Mouse (Mus musculus): ENCODE data around the gene Fahd2a. TPM values are rescaled to one million over a fixed set of nuclear protein-coding genes. Genes with fewer than 3 reads are reported as not detected.

Fahd2a gene
- polyA plus RNA-seq (2014; fragmentation: Nextera tagmentation; extraction: Ambion mirVana): 31.9 and 35.1 TPM in 2 replicates

GRCm38 (mm10) chr2:127444055-127444789, at the start of gene Fahd2a:
Fahd2a (minus strand) TSS chr2:127444565.
- Histone ChIP-seq H3K4me2 (replicated peaks) (peak within 1 kb of the TSS; percentile 66), H3K4me3 (replicated peaks; ENCODE audit: low read length) (peak within 1 kb of the TSS; percentile 70), H3K27me3 (ENCODE audit: control insufficient read depth, insufficient read depth, low read length) (no peaks in the 10 kb centered on the region), H3K27ac (no peak within 1 kb of the TSS), H3K9ac (peak within 1 kb of the TSS; percentile 77), H3K4me1 (replicated peaks; ENCODE audit: control insufficient read depth, insufficient read depth, low read length) (peaks cover 7% of the 10 kb centered on the region), H3K9me3 (ENCODE audit: control insufficient read depth, low read length) (no peaks in the 10 kb centered on the region), H3K36me3 (replicated peaks; ENCODE audit: control insufficient read depth, insufficient read depth) (peaks cover 27% of the 10 kb centered on the region)
- DNase-seq (ENCODE audit: low spot score) (peak; percentile 93), ATAC-seq (ENCODE audit: low FRiP score) (peak; percentile 95)
- WGBS: 5% methylated on average over 37 of the region's 37 CpGs

GRCm38 (mm10) chr2:127484476-127485170, 40.3 kb upstream of the Fahd2a start:
- Histone ChIP-seq H3K4me2 (replicated peaks) (peak overlapping the region; percentile 45), H3K4me3 (replicated peaks; ENCODE audit: low read length) (peak overlapping the region; percentile 11), H3K27me3 (ENCODE audit: control insufficient read depth, insufficient read depth, low read length) (peaks cover 67% of the 10 kb centered on the region), H3K9me3 (ENCODE audit: control insufficient read depth, low read length) (no peaks in the 10 kb centered on the region), H3K36me3 (replicated peaks; ENCODE audit: control insufficient read depth, insufficient read depth) (no peaks in the 10 kb centered on the region), H3K27ac (no peak overlapping the region), H3K9ac (no peak overlapping the region), H3K4me1 (replicated peaks; ENCODE audit: control insufficient read depth, insufficient read depth, low read length) (peaks cover 20% of the 10 kb centered on the region; the same call in 1 of the 2 replicates)
- 8% methylated on average over 19 of the region's 19 CpGs for WGBS
- peak; percentile 68 for DNase-seq (ENCODE audit: low spot score)
- peak; percentile 67 for ATAC-seq (ENCODE audit: low FRiP score)

- no peak for DNase-seq (ENCODE audit: low spot score)
- Histone ChIP-seq H3K9me3 (ENCODE audit: control insufficient read depth, low read length) (no peaks in the 10 kb centered on the region), H3K9ac (no peak overlapping the region), H3K36me3 (replicated peaks; ENCODE audit: control insufficient read depth, insufficient read depth) (no peaks in the 10 kb centered on the region), H3K4me1 (replicated peaks; ENCODE audit: control insufficient read depth, insufficient read depth, low read length) (peaks cover 20% of the 10 kb centered on the region; the same call in 1 of the 2 replicates), H3K27me3 (ENCODE audit: control insufficient read depth, insufficient read depth, low read length) (peaks cover 71% of the 10 kb centered on the region), H3K4me2 (replicated peaks) (peak overlapping the region; percentile 61), H3K27ac (no peak overlapping the region), H3K4me3 (replicated peaks; ENCODE audit: low read length) (peak overlapping the region; percentile 33; the same call in 1 of the 2 replicates)
- no peak for ATAC-seq (ENCODE audit: low FRiP score)
- 2% methylated on average over 21 of the region's 21 CpGs for WGBS
Measured at GRCm38 (mm10) chr2:127483001-127483400, 38.6 kb upstream of the Fahd2a start.

- Histone ChIP-seq H3K4me2 (replicated peaks) (peak overlapping the region; percentile 61), H3K4me1 (replicated peaks; ENCODE audit: control insufficient read depth, insufficient read depth, low read length) (peaks cover 20% of the 10 kb centered on the region; the same call in 1 of the 2 replicates), H3K36me3 (replicated peaks; ENCODE audit: control insufficient read depth, insufficient read depth) (no peaks in the 10 kb centered on the region), H3K27ac (no peak overlapping the region), H3K27me3 (ENCODE audit: control insufficient read depth, insufficient read depth, low read length) (peaks cover 71% of the 10 kb centered on the region), H3K4me3 (replicated peaks; ENCODE audit: low read length) (peak overlapping the region; percentile 33), H3K9me3 (ENCODE audit: control insufficient read depth, low read length) (no peaks in the 10 kb centered on the region), H3K9ac (no peak overlapping the region)
- 0% methylated on average over 21 of the region's 21 CpGs for WGBS
- no peak for DNase-seq (ENCODE audit: low spot score)
- peak; percentile 43 for ATAC-seq (ENCODE audit: low FRiP score)
Measured at GRCm38 (mm10) chr2:127482533-127482911, 38.2 kb upstream of the Fahd2a start.

GRCm38 (mm10) chr2:127481841-127482532, 37.6 kb upstream of the Fahd2a start:
- ATAC-seq (ENCODE audit: low FRiP score) (peak; percentile 17; the same call in 1 of the 2 replicates), DNase-seq (ENCODE audit: low spot score) (no peak)
- no peaks in the 10 kb centered on the region for H3K36me3 ChIP-seq (replicated peaks; ENCODE audit: control insufficient read depth, insufficient read depth)
- H3K9me3 ChIP-seq (ENCODE audit: control insufficient read depth, low read length): no peaks in the 10 kb centered on the region
- WGBS: 1% methylated on average over 45 of the region's 59 CpGs
- H3K27me3 ChIP-seq (ENCODE audit: control insufficient read depth, insufficient read depth, low read length): peaks cover 71% of the 10 kb centered on the region
- H3K9ac ChIP-seq: no peak overlapping the region
- peak overlapping the region; percentile 33 for H3K4me3 ChIP-seq (replicated peaks; ENCODE audit: low read length)
- H3K27ac ChIP-seq: no peak overlapping the region
- H3K4me2 ChIP-seq (replicated peaks): peak overlapping the region; percentile 61
- peaks cover 20% of the 10 kb centered on the region; the same call in 1 of the 2 replicates for H3K4me1 ChIP-seq (replicated peaks; ENCODE audit: control insufficient read depth, insufficient read depth, low read length)

- H3K9me3 ChIP-seq (ENCODE audit: control insufficient read depth, low read length): no peaks in the 10 kb centered on the region
- ATAC-seq (ENCODE audit: low FRiP score) (no peak), DNase-seq (ENCODE audit: low spot score) (no peak)
- peaks cover 19% of the 10 kb centered on the region; the same call in 1 of the 2 replicates for H3K4me1 ChIP-seq (replicated peaks; ENCODE audit: control insufficient read depth, insufficient read depth, low read length)
- 70% methylated on average over 10 of the region's 10 CpGs for WGBS
- H3K27ac ChIP-seq: no peak overlapping the region
- H3K27me3 ChIP-seq (ENCODE audit: control insufficient read depth, insufficient read depth, low read length): peaks cover 55% of the 10 kb centered on the region
- H3K36me3 ChIP-seq (replicated peaks; ENCODE audit: control insufficient read depth, insufficient read depth): no peaks in the 10 kb centered on the region
- no peak overlapping the region for H3K4me2 ChIP-seq (replicated peaks)
- H3K9ac ChIP-seq: no peak overlapping the region
- no peak overlapping the region for H3K4me3 ChIP-seq (replicated peaks; ENCODE audit: low read length)
Measured at GRCm38 (mm10) chr2:127479763-127480162, 35.4 kb upstream of the Fahd2a start.

- H3K4me3 ChIP-seq (replicated peaks; ENCODE audit: low read length): no peak overlapping the region
- no peaks in the 10 kb centered on the region for H3K36me3 ChIP-seq (replicated peaks; ENCODE audit: control insufficient read depth, insufficient read depth)
- H3K9ac ChIP-seq: no peak overlapping the region
- no peak overlapping the region for H3K4me2 ChIP-seq (replicated peaks)
- no peak overlapping the region for H3K27ac ChIP-seq
- DNase-seq (ENCODE audit: low spot score): no peak
- 74% methylated on average over 4 of the region's 4 CpGs for whole genome bisulfite sequencing
- peaks cover 13% of the 10 kb centered on the region; the same call in 1 of the 2 replicates for H3K4me1 ChIP-seq (replicated peaks; ENCODE audit: control insufficient read depth, insufficient read depth, low read length)
- no peak for ATAC-seq (ENCODE audit: low FRiP score)
- no peaks in the 10 kb centered on the region for H3K9me3 ChIP-seq (ENCODE audit: control insufficient read depth, low read length)
- H3K27me3 ChIP-seq (ENCODE audit: control insufficient read depth, insufficient read depth, low read length): peaks cover 49% of the 10 kb centered on the region
Measured at GRCm38 (mm10) chr2:127479210-127479609, 34.8 kb upstream of the Fahd2a start.

- DNase-seq (ENCODE audit: low spot score) (no peak), ATAC-seq (ENCODE audit: low FRiP score) (no peak)
- no peaks in the 10 kb centered on the region for H3K9me3 ChIP-seq (ENCODE audit: control insufficient read depth, low read length)
- no peaks in the 10 kb centered on the region for H3K4me1 ChIP-seq (replicated peaks; ENCODE audit: control insufficient read depth, insufficient read depth, low read length)
- no peak overlapping the region for H3K4me2 ChIP-seq (replicated peaks)
- no peak overlapping the region for H3K27ac ChIP-seq
- no peak overlapping the region for H3K9ac ChIP-seq
- no peak overlapping the region for H3K4me3 ChIP-seq (replicated peaks; ENCODE audit: low read length)
- no peaks in the 10 kb centered on the region for H3K36me3 ChIP-seq (replicated peaks; ENCODE audit: control insufficient read depth, insufficient read depth)
- H3K27me3 ChIP-seq (ENCODE audit: control insufficient read depth, insufficient read depth, low read length): no peaks in the 10 kb centered on the region
- WGBS: 79% methylated on average over 3 of the region's 3 CpGs
Measured at GRCm38 (mm10) chr2:127472279-127472678, 27.9 kb upstream of the Fahd2a start.

- H3K36me3 ChIP-seq (replicated peaks; ENCODE audit: control insufficient read depth, insufficient read depth): no peaks in the 10 kb centered on the region
- no peak overlapping the region for H3K9ac ChIP-seq
- no peaks in the 10 kb centered on the region for H3K27me3 ChIP-seq (ENCODE audit: control insufficient read depth, insufficient read depth, low read length)
- 89% methylated on average over 8 of the region's 8 CpGs for WGBS
- no peak overlapping the region for H3K4me3 ChIP-seq (replicated peaks; ENCODE audit: low read length)
- no peak overlapping the region for H3K27ac ChIP-seq
- H3K4me1 ChIP-seq (replicated peaks; ENCODE audit: control insufficient read depth, insufficient read depth, low read length): no peaks in the 10 kb centered on the region
- no peaks in the 10 kb centered on the region for H3K9me3 ChIP-seq (ENCODE audit: control insufficient read depth, low read length)
- no peak for DNase-seq (ENCODE audit: low spot score)
- no peak overlapping the region for H3K4me2 ChIP-seq (replicated peaks)
- no peak for ATAC-seq (ENCODE audit: low FRiP score)
Measured at GRCm38 (mm10) chr2:127471281-127471680, 26.9 kb upstream of the Fahd2a start.

All from hindbrain, embryonic 14.5 days (tissue).